Mouse (Mus musculus) G1E (cell line): Measurements from ENCODE around the gene Nhp2.

ENCODE experiments used
- CTCF ChIP-seq: IDR thresholded peaks from 2 replicates; pipeline ENCODE4 v1.5.1; 2012; ENCODE audit warnings: low read depth, low read length, inconsistent platforms, mixed read lengths
- GATA1 ChIP-seq: IDR thresholded peaks from 2 replicates; pipeline ENCODE4 v1.6.1; 2012; ENCODE audit warnings: borderline replicate concordance, low read length, inconsistent platforms, mixed read lengths
- GATA2 ChIP-seq: IDR thresholded peaks from 2 replicates; pipeline ENCODE4 v1.6.1; 2012; ENCODE audit warnings: low read depth, low read length, inconsistent platforms, borderline replicate concordance
- POLR2AphosphoS5 ChIP-seq: IDR thresholded peaks from 2 replicates; pipeline ENCODE4 v1.6.1; 2012; ENCODE audit warnings: low read depth, low read length, inconsistent platforms; ENCODE audit not compliant: insufficient replicate concordance

DNA sequence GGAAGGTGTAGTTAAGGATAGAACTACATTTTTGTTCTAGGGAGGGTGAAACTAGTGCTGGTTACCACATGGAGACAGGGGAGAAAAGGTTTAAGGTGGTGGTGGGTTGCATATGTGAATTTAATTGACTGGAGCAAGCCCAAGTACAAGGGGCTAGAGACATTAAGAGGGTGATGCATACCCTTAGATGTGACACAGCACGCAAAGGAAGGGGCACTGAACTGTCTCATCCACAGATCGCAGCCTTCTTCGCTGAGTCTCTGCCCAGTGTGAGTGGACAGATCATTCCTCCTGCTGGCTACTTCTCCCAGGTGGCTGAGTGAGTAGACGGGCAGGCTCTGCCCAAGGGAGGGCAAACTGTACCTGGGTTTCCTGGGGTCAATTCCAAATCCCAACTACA is 26.2 kb upstream of the Nhp2 start:
- TF ChIP-seq CTCF (no peak), GATA1 (no peak), GATA2 (no peak), POLR2AphosphoS5 (peak; percentile 72; the same call in 1 of the 2 replicates)
